Comparison of ENCODE assay signal across 32 mouse cellular contexts in genomic region chr4:21971949-21972348, GRCm38 (mm10). TPM values are rescaled to one million over a fixed set of nuclear protein-coding genes. Genes with fewer than 3 reads are reported as not detected.
DNase-seq lines count a peak whose midpoint lies in the region; ATAC-seq and TF ChIP-seq lines count a peak whose summit lies in the region.
"Had no signal": no experiment of that assay in that cellular context is flagged by ENCODE, and none has a peak within 500 bp of the region (broad histone marks: within the 10 kb centered on the region; RNA-seq: fewer than 3 reads in every experiment).

No protein-coding gene starts in this region.

- no peaks in the 10 kb centered on the region for H3K36me3 ChIP-seq in forebrain, embryonic 16.5 days (ENCODE audit: control insufficient read depth, insufficient read depth)
- no peaks in the 10 kb centered on the region for H3K36me3 ChIP-seq in forebrain, embryonic 11.5 days (ENCODE audit: control insufficient read depth, insufficient read depth, low read length)
- H3K36me3 ChIP-seq in hindbrain, embryonic 16.5 days (ENCODE audit: control insufficient read depth, insufficient read depth, low read length): 0 out of 2 replicates have a peak, but pooled peaks cover 4% of the 10 kb centered on the region
- no peaks in the 10 kb centered on the region for H3K36me3 ChIP-seq in hindbrain, postnatal 0 days (ENCODE audit: insufficient read depth, low read length)
- H3K36me3 ChIP-seq: embryonic facial prominence, embryonic 15.5 days; heart, embryonic 13.5 days; intestine, embryonic 15.5 days had no signal

- ATAC-seq in forebrain, embryonic 16.5 days: peak; percentile 47
- no peak for ATAC-seq in forebrain, embryonic 11.5 days (replicated peaks; ENCODE audit: low FRiP score)
- ATAC-seq in hindbrain, embryonic 16.5 days: 0 out of 2 replicates have a peak, but pooled peaks have one; percentile 5
- ATAC-seq in hindbrain, postnatal 0 days: no peak
- ATAC-seq: activated CD4-positive, CD25-positive, alpha-beta regulatory T cell, adult 4 months; forebrain, embryonic 13.5 days; intestine, embryonic 15.5 days had no signal

- no peak overlapping the region for H3K9ac ChIP-seq in forebrain, embryonic 16.5 days (replicated peaks; ENCODE audit: low read depth, low read length)
- H3K9ac ChIP-seq in forebrain, embryonic 11.5 days (ENCODE audit: low read length): no peak overlapping the region
- H3K9ac ChIP-seq in hindbrain, embryonic 16.5 days (ENCODE audit: low read depth, low read length): no peak overlapping the region
- no peak overlapping the region for H3K9ac ChIP-seq in hindbrain, postnatal 0 days (replicated peaks; ENCODE audit: low read length)
- H3K9ac ChIP-seq: embryonic facial prominence, embryonic 12.5 days; embryonic facial prominence, embryonic 15.5 days; forebrain, embryonic 13.5 days; heart, embryonic 13.5 days; hindbrain, embryonic 14.5 days; intestine, embryonic 15.5 days had no signal

- no peak for DNase-seq in forebrain, embryonic 11.5 days (ENCODE audit: low spot score)
- DNase-seq in hindbrain, postnatal 0 days (ENCODE audit: low spot score): no peak
- DNase-seq in right cerebral cortex, adult 18-20 months: peak; percentile 18
- no peak for DNase-seq in right cerebral cortex, adult 2 months (ENCODE audit: low spot score in 2 of 2)
- peak; percentile 49 for DNase-seq in telencephalon, adult 2 months (ENCODE audit: low read depth, low spot score)
- no peak for DNase-seq in thymus, postnatal 4 days
- DNase-seq: adrenal gland, adult 8-10 months; adrenal gland, postnatal 25 days; B cell, adult 2 months; cerebellum, adult 11 months; cerebellum, adult 2 months; cerebellum, adult 9-11 months; cerebellum, postnatal 25 days; gastrocnemius, postnatal 10 days; gastrocnemius, postnatal 36 days; heart, adult 2 months; heart, postnatal 14 days; heart, postnatal 4 days; kidney, adult 11 months had no signal

- H3K4me1 ChIP-seq in forebrain, embryonic 16.5 days (replicated peaks; ENCODE audit: control insufficient read depth, insufficient read depth, low read length): peaks cover 5% of the 10 kb centered on the region; the same call in 1 of the 2 replicates
- H3K4me1 ChIP-seq in forebrain, embryonic 11.5 days (replicated peaks; ENCODE audit: control insufficient read depth, insufficient read depth, low read length): no peaks in the 10 kb centered on the region
- H3K4me1 ChIP-seq in hindbrain, embryonic 16.5 days (ENCODE audit: control insufficient read depth, insufficient read depth, low read depth, low read length): no peaks in the 10 kb centered on the region; the same call in 1 of the 2 replicates
- no peaks in the 10 kb centered on the region for H3K4me1 ChIP-seq in hindbrain, postnatal 0 days (ENCODE audit: insufficient read depth, low read length)
- H3K4me1 ChIP-seq: embryonic facial prominence, embryonic 12.5 days; embryonic facial prominence, embryonic 15.5 days; intestine, embryonic 15.5 days had no signal

- no peaks in the 10 kb centered on the region for H3K9me3 ChIP-seq in forebrain, embryonic 16.5 days (ENCODE audit: control insufficient read depth, low read length)
- no peaks in the 10 kb centered on the region; the same call in 1 of the 2 replicates for H3K9me3 ChIP-seq in forebrain, embryonic 11.5 days (ENCODE audit: control insufficient read depth, low read length)
- H3K9me3 ChIP-seq in hindbrain, embryonic 16.5 days (ENCODE audit: control insufficient read depth, low read length): no peaks in the 10 kb centered on the region
- H3K9me3 ChIP-seq in hindbrain, postnatal 0 days (ENCODE audit: low read length): no peaks in the 10 kb centered on the region
- H3K9me3 ChIP-seq: embryonic facial prominence, embryonic 12.5 days; embryonic facial prominence, embryonic 15.5 days; forebrain, embryonic 13.5 days; heart, embryonic 10.5 days; heart, embryonic 13.5 days; intestine, embryonic 15.5 days had no signal

- H3K4me2 ChIP-seq in forebrain, embryonic 16.5 days (ENCODE audit: low read length): no peak overlapping the region
- H3K4me2 ChIP-seq in forebrain, embryonic 11.5 days (ENCODE audit: low read depth, low read length, severe bottlenecking): no peak overlapping the region
- H3K4me2 ChIP-seq in hindbrain, embryonic 16.5 days (ENCODE audit: low read length): no peak overlapping the region
- H3K4me2 ChIP-seq in hindbrain, postnatal 0 days (ENCODE audit: low read depth, low read length): no peak overlapping the region
- H3K4me2 ChIP-seq: embryonic facial prominence, embryonic 12.5 days; embryonic facial prominence, embryonic 15.5 days; forebrain, embryonic 13.5 days; heart, embryonic 13.5 days; hindbrain, embryonic 14.5 days; intestine, embryonic 15.5 days had no signal

- no peak overlapping the region for H3K27ac ChIP-seq in forebrain, embryonic 16.5 days (ENCODE audit: low read length)
- H3K27ac ChIP-seq in forebrain, embryonic 11.5 days (ENCODE audit: low read depth, low read length): no peak overlapping the region
- H3K27ac ChIP-seq in hindbrain, embryonic 16.5 days (ENCODE audit: low read depth, low read length): no peak overlapping the region
- H3K27ac ChIP-seq in hindbrain, postnatal 0 days: no peak overlapping the region
- H3K27ac ChIP-seq: embryonic facial prominence, embryonic 12.5 days; embryonic facial prominence, embryonic 15.5 days; forebrain, embryonic 13.5 days; heart, adult 2 months; heart, embryonic 10.5 days; heart, embryonic 13.5 days; hindbrain, embryonic 14.5 days; intestine, embryonic 15.5 days had no signal

- WGBS in forebrain, embryonic 16.5 days: 20% methylated on average over 1 of the region's 1 CpGs
- 50% methylated on average over 1 of the region's 1 CpGs for WGBS in forebrain, embryonic 11.5 days
- WGBS in hindbrain, embryonic 16.5 days: 13% methylated on average over 1 of the region's 1 CpGs
- WGBS in hindbrain, postnatal 0 days: 6% methylated on average over 1 of the region's 1 CpGs

- H3K27me3 ChIP-seq in forebrain, embryonic 16.5 days (replicated peaks; ENCODE audit: control insufficient read depth, insufficient read depth, low read length): no peaks in the 10 kb centered on the region
- no peaks in the 10 kb centered on the region for H3K27me3 ChIP-seq in forebrain, embryonic 11.5 days (ENCODE audit: control insufficient read depth, insufficient read depth, low read length)
- H3K27me3 ChIP-seq in hindbrain, embryonic 16.5 days (replicated peaks; ENCODE audit: control insufficient read depth, insufficient read depth, low read length): no peaks in the 10 kb centered on the region
- H3K27me3 ChIP-seq in hindbrain, postnatal 0 days (ENCODE audit: insufficient read depth, low read length): no peaks in the 10 kb centered on the region
- H3K27me3 ChIP-seq: embryonic facial prominence, embryonic 12.5 days; embryonic facial prominence, embryonic 15.5 days; forebrain, embryonic 13.5 days; intestine, embryonic 15.5 days had no signal

- no peak for TF ChIP-seq CTCF in hindbrain, postnatal 0 days (IDR thresholded peaks at IDR 0.05; ENCODE audit: low read depth)

- H3K4me3 ChIP-seq in forebrain, embryonic 16.5 days (replicated peaks; ENCODE audit: low read length): no peak overlapping the region
- H3K4me3 ChIP-seq in forebrain, embryonic 11.5 days (ENCODE audit: low read depth, low read length): no peak overlapping the region
- no peak overlapping the region for H3K4me3 ChIP-seq in hindbrain, embryonic 16.5 days (ENCODE audit: low read length)
- H3K4me3 ChIP-seq in hindbrain, postnatal 0 days (ENCODE audit: low read length): no peak overlapping the region
- H3K4me3 ChIP-seq: embryonic facial prominence, embryonic 12.5 days; embryonic facial prominence, embryonic 15.5 days; forebrain, embryonic 13.5 days; heart, adult 2 months; heart, embryonic 10.5 days; heart, embryonic 13.5 days; intestine, embryonic 15.5 days had no signal

RNA-seq across cellular contexts. Expression of gene Faxc, which starts 40.8 kb away (rescaled TPM):
- 17.4 and 18.3 TPM in 2 replicates for polyA plus RNA-seq in forebrain, embryonic 16.5 days (2015; fragmentation: Nextera tagmentation; extraction: Ambion mirVana)
- 20.6 and 21.6 TPM in 2 replicates for polyA plus RNA-seq in forebrain, embryonic 11.5 days (2014; fragmentation: Nextera tagmentation; extraction: Ambion mirVana)
- polyA plus RNA-seq in hindbrain, embryonic 16.5 days (2015; fragmentation: Nextera tagmentation; extraction: Ambion mirVana): 12.5 and 17.0 TPM in 2 replicates
- total RNA-seq in hindbrain, postnatal 0 days (2014; rRNA removed): 52.7 and 67.4 TPM in 2 replicates
- 8.6 and 10.5 TPM in 2 replicates for polyA plus RNA-seq in hindbrain, postnatal 0 days (2015; fragmentation: Nextera tagmentation; extraction: Ambion mirVana)
- total RNA-seq: common myeloid progenitor, adult 5-6 weeks; granulocyte monocyte progenitor cell, adult 5-6 weeks; MEL had no signal
- polyA plus RNA-seq: activated CD4-positive, CD25-positive, alpha-beta regulatory T cell, adult 4 months had no signal

Comparison
In these comparisons a context has a peak if more than half of its experiments do, and no peak if none do; other contexts are left out.
1. ATAC-seq: peak in forebrain, embryonic 16.5 days (single experiment) and hindbrain, embryonic 16.5 days (single experiment); none in forebrain, embryonic 11.5 days (single experiment) and hindbrain, postnatal 0 days (single experiment).
2. DNase-seq: peak in right cerebral cortex, adult 18-20 months (single experiment) and telencephalon, adult 2 months (single experiment); none in forebrain, embryonic 11.5 days (single experiment), hindbrain, postnatal 0 days (single experiment), right cerebral cortex, adult 2 months (0 of 2) and thymus, postnatal 4 days (single experiment).